Mouse (Mus musculus): ENCODE measurements around the gene Tgfbr2.

Gene Tgfbr2

DNA sequence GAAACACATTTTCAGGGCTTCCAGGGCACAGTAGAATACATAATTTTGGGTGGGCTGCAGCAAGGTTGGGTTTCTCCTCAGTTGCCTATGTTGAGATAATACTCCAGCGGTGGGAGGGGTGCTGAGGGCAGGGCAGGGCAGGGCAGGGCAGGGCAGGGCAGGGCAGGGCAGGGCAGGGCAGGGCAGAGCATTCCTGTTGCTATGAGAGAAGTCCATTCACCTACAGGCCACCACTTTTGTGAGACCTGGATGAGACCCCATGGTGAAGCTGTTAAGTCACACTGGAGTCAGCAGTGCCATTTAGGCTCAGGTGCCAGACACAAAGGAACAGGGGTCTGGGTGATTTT, 18.3 kb upstream of the Tgfbr2 start:
- no peak for DNase-seq

DNA sequence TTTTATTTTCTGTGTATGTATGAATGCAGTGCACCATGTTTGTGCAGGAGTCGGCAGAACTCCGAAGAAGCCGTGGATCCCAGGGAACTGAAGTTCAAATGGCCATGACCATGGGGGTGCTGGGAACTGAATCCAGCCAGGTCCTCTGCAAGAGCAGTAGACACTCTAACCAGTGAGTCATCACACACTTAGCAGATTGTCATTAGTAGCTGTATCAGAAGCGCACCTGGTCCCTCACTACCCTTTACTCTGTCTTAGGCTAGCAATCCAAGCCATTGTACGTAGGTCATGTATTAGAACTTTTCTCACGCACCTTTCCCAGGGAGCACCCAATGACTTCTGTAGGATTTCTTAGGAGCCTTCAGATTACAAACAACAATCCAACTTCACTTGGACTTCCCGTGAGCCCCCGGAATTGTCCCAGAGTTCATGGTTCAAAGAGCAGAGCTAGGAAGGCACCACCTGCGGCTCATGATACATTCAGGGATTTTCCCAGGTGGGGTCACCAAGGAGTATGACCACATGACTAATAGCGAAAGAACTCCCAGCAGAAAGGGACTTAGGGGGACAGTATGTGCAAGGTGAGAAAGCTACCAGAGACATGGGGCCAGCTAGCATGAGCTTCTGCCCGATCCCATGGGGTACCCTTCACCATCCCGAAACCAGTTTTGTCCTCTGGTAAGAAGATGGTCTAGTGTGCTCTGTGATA, 17.8 kb upstream of the Tgfbr2 start:
- DNase-seq = no peak

DNA sequence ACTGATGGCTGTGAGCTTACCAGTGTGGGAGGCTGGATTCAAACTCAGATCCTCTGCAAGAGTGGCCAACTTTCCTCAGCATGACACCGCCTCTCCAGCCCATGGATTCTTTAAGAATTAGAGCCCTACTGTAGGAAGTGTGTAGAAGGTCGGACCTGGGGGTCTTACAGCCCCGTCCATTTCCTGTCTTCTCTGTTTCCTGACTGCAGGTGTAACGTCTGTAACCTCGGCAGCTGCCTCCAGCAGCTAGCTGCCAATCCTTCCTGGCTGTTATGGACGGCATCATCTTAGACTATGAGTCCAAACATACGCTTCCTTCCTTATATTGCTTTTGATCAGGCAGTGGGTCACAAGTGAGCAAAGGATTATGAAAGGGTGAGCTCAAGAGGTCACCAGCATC, 17.1 kb upstream of the Tgfbr2 start:
- no peak for DNase-seq

DNA sequence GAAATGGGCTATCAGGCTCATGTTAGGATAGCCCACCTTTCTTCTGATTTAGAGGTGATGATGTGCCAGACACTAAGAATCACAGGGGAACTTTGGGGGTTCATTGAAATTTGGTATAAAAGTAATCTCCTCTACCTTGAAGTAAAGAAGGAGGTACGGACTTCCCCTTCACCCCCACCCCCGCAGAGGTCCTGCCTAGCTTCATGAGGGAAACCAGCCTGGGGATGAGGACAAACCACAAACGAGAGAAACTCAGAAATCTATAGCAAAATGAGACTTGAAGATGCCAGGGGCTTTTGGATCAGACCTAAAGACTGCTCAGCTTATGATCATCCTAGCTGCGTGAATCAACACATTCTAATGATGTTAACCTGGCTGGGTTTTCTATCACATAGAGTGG, 14.7 kb upstream of the Tgfbr2 start:
- DNase-seq = no peak

DNA sequence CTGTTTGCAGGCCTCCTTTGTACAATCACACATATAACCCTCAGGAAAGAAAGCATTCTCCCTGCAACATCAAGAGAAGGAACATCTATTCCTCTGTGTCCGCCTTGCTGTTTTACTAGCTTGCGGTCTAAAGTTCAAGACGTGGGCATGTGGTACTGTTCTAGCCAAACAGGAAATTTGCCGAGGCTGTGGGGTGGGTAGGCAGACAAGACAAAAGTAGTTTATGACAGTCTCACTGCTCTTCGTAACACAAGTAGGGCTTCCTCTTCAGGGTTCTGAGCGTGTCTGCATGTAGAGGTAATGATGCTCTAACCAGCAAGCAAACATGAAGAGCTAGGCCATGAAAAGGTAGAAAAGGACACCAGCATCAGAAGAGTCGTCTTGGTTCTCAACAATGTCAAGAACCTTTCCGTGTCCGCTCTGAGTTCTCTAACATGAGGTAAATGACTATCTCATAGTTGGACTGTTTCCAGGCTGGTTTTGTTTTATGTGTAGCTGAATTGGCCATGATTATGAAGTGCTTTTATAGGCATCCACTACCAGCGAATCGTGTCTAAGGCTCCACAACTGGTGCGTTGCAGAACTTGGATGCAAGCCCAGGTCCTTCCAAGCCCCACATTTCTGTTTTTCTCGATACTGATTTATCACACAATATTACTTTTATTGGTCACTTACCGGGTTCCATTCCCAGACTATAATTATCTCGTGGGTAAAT, 13.9 kb upstream of the Tgfbr2 start:
- DNase-seq = no peak

DNA sequence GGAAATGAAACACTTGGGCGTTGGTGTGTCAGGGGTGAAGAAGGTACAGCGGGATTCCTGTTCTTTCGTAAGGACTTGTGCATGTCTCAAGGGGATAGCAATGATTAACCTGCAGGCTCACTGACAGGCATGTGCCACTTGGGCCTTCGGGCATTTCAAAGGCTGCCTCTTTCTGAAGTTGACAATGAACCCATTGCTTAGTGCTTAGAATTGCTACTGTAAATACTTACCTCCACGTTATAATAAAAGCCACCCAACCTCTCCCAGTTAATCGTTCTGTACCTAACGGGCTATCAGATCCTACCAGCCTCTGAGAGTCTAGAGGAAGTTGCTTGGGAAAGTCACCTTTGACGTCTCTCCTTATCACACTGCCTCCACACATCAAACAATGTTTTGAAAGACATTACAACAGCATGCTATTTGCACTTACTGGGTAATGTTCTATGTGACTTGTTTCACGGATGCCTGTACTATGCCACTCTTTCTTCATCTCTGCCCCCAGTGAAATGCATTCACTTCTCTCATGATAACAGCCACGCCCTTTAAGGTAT, 12.1 kb upstream of the Tgfbr2 start:
- peak; percentile 32 for DNase-seq

DNA sequence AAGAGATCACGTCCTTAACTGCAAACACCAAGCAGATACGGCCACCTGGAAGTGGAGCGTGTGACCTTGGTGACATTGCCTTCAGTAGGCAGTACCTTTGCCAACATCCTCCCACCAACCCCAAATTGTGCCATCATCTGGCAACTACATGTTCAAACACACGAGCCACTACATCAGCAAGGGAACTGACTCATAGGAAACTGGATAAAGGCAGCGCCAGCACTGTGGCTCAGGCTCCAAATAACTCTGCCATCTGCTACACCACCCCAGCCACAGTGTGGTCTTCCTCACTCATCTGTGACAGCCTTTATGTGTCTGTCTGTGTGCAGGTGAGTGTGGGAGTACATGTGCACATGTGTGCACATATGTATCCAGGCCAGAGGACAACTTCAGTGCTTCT, 9.7 kb upstream of the Tgfbr2 start:
- no peak for DNase-seq

DNA sequence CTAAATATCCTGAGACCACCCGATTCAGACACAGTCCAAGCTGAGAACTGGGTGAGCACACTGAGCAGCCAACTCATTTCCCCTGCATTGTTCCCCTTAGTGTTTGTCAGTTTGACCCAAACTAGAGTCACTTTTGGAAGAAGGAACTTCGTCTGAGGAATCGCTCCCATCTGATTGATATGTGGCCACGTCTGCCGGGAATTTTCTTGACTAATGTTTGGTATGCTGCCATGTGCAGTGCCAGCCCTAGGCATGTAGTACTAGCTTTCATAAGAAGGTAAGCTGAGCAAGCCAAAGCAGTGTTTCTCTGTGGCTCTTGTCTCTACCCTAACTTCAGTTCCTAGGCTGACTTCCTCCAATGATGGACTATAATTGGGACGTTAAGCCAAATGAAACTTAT, 7.9 kb upstream of the Tgfbr2 start:
- DNase-seq = no peak

DNA sequence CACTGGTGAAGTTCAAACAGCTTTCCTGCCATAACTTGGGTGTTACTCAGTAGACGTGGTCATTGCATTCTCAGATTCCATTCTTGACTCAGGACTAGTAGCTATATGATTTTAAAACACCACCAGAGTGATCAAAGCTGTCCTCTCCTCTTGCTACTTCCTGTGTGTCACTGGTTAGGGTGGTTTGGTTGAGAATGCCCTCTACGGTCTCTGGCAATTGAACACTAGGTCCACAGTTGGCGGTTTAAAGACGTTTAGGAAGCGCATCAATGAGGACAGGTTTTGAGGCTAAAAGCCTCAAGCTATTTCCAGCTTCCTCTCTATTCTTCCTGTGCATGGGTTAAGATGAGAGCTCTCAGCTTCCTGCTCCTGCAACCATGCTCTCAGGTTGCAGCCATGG, 6.4 kb upstream of the Tgfbr2 start:
- DNase-seq = no peak

DNA sequence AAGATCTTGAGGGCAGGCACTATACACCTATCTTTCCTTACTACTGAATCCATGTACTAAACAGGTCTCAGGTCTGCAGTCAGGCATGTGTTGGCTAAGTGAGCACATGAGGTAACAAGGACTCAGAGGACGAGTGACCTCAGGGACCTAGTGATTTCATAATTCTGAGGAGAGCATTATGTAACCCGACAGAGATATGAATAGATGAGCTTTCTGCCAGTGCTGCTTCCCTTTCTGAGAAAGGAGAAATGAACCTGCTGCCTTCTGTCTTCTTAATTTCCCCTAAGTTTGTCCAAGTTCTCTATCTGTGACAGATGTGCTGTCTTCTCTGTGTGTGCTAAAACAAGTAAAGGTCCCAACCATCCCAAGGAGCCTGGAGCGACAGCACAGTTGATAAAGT, 3.0 kb upstream of the Tgfbr2 start:
- no peak for DNase-seq

DNA sequence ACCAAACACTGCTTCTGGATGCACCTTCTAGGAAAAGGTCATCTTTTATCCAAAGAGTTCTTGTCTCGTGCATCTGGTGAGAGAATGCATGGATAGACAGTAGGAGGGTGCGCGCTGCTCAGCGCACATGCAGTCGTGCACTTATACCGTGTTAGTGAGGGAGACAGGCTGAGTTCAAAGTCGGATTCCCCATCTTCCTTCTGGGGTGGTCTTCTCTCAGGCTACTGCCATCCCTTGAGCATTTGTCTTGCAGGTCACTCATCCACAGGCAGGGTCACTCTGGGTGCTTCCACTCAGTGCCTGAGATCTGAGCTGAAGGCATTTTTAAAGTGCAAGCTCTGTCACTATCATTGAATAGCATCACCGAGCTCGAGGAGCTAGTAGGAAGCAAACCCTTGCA, 1.9 kb upstream of the Tgfbr2 start:
- DNase-seq = no peak

DNA sequence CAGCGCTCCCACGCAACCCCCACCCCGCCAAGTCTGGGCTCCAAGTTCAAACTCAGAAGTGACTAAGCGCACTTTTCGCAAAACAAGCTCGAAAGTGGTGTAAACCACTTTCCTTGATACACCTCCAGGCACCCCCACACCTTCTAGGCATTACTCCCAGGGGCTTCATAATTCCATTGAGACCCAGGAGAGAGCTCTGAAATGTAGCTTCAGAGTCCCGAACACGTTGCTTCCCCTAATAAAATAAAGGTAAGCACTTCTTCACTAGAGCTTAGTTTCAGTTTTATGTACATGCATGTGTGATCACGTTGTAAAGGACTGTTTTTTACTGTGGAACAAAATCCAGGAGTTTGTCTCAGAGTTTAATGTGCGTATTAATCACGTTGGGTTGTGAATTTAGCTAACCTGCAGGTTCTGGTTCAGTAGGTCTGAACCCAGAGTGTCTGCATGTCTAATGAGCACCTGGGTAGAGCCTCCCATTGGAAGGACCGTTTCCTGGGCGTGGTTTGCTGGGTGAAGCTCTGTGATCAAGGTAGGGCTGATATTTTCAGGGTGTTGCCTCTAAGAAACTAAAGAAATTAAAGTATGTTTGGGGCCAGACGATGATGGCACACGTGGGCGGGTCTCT, 442 bp upstream of the Tgfbr2 start:
- peak; percentile 59 for DNase-seq

DNA sequence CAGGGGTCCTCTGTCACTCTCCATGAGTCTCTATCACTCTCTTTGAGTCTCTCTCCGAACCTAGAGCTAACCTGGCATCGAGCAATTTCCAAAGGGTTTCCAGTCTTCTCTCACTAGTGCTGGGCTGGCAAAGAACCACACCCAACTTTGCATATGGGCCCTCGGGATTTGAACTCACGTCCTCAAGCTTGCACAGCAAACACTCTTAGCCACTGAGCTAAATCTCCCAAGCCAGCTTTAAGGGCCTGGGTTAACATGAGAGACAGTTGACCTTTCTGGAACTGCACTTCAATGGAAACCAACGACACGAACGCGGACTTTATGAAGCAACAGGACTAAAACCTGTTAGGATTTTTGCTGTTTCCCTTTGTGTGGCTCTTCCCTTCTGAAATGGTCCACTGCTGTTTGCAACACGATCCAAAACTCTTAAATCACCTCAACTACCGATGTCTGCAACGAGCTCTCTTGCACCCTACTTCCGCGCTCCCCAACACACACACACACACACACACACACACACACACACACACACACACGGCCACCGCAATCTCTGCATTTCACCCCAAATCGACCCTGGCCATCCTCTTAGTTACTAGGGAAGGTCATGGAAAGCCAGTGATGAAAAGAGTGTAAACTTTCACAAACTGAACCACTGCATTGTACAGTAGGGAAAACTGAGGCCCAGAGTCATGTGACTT, 1.5 kb downstream of the Tgfbr2 start:
- DNase-seq = no peak

DNA sequence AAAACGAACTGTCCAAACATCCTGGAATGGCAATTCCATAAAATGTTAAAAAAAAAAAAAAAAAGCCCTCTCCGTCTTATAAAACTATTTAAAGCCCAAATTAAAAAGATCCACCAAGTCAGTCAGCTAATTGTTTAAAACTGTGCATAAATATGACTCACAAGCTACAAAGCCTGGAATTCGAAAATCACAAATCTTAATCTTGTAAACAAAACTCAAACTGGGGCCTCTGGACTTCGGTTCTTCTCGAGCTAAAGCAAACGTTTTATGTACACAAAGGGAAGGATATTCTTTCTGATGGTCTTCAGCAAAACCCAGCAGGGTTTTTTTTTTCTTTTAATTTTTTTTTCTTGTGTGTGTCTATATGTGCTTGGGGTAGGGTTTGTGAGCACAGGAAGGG, 2.1 kb downstream of the Tgfbr2 start:
- DNase-seq = no peak

DNA sequence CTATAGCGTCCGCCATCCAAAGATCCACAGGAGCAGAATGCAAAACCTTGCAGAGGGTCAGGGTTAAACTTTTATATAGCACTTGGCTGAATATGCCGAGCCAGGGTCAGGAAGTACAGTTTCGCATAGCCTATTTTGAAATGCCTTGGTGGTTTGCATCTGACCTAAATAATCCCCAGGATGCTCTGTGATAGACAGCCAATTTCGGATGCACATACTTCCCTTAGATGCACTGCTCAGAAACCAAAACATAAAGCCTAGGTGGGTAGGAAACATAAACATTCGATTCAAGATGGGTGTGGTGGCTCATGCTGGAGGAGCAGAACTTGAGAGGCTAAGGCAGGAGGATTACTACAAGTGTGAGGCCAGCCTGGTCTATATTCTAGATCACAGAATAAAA, 6.1 kb downstream of the Tgfbr2 start:
- no peak for DNase-seq

DNA sequence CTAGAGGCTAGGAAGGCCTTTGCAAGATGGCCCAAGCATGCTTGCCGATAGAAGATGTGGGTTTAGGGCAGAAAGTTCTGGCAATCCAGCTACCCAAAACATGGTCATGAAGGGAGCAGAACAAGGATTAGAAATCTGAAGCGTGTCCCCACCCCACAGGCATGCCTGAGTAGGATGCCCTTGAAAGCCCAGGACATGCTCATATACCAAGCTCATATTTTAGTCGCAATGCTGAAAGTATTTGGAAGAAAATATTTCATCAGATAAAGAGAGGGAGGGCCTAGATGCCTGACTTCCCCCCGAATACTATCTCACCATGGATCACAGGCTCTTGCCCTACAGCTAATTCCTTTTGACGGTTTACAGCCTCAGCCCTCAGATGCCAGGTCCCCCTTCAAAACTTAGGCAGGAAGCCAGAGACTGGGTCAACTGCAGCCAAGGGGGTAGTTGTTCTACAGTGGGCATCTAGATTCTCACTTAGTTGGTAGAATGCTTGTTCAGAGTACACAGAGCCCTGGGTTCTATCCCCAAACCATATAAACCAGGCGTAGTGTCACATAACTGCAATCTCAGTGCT, 7.8 kb downstream of the Tgfbr2 start:
- no peak for DNase-seq

DNA sequence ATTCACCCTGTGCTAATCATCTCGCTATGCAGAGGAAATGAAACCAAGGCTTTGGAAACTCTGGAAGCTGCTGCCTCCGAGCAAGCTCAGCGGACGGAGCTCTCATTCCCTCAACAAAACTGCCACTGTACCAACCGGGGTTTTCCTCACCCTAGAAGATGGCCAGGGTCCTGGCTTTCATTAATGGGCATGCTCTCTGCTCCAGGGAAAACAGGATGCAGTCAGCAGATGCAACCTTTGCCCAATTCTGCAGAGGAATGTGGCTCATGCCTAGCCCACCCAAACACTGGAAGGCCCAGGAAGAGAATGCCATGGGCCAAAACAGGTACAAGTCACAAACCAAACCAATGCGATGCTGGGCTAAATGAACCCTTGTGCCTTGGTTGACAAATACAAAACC, 8.8 kb downstream of the Tgfbr2 start:
- DNase-seq = no peak

DNA sequence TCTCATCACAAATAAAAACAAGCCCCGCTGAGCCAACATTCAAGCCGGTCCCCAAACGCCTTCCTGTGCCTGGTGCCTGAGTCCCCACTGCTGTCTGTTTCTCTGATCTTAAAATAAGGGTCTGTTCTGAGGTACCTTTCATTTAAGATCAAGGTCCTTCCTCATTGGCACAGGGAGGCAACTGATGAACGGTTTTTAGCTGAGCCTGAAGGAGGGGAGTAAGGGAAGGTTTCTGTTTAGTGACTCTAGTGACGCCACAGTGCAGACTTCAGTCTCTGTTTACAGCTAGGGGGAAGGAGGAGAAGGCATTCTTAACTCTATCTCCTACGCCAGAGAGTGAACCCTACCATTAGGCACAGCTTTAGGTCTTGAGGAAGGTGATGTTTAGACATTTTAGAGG, 11.3 kb downstream of the Tgfbr2 start:
- no peak for DNase-seq

DNA sequence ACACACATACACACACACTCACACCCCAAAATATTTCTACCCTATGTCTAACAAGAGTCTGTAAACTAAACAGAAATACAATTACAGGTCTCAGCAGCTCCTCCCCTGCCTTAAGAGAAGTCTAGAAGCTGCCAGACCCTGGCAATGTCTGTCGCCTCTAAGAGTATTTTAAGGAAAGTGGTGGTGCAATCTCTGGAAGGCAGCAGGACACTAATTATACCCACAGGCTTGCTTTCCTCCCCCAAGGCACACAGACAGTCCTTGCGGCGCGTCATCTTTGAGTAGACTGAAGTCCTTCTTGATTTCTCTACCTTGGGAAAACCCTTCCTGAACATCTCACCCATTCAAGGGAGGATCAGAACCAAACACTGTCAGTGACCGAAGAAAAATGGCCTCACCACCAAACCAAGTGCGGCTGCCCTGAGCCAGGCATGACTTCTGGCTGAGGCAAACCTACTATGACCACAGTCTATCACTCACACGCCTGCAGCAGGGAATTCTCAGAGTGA, 12.2 kb downstream of the Tgfbr2 start:
- no peak for DNase-seq

DNA sequence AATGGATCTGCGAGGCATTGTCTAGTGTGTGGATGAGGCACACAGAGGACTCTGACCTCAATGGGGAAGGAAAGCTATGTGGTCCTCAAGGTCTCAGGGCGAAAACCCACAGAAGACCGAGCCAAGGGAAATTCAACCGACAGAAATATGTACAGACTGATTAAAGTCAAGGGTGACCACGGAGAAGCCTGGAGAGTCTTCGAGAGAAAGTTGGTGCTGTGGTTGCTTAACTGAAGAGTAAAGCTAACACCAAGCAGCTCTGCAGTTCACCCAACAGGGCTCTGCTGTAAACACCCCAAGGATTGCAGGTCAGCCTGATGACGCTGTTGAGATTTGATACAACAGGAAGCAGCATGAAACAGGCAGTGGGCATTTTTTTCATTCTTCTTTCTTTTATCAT, 14.3 kb downstream of the Tgfbr2 start:
- no peak for DNase-seq

DNA sequence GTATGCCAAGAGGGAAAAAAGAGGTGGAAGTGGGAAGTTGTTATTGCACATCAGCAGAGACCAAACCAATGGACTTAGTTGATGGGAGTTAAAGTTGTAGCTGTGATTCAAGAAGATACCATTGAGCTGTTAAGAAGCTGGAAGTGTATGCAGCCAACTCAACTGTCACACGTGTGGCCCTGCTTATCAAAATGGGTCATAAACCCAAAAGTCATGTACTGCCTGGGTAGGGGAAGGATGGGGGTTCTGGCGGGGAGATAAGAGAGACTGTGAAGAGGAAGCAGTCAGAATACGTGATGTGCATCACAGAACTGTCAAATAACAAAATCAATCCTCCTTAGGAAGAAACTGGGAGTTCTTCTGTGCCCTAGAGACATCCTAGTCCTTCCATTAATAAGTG, 15.1 kb downstream of the Tgfbr2 start:
- no peak for DNase-seq

DNA sequence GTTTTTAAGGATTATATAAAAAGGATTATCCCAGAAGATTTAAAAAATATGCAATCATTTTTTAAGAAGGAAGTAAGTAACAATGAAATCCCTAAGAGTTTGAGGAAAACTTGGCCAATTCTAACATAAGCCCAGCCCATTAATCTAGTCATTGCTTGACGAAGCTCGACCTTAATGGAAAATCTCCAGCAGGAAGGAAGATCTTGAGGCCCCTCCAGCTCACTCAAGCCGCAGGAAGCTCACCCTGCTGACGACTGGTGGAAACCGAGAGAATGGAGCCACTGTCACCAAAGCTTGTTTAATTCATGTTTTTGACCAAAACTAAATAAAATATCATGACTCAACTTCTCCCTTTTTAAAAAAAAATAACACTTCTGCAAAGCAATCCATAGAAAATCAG, 18.7 kb downstream of the Tgfbr2 start:
- no peak for DNase-seq

DNA sequence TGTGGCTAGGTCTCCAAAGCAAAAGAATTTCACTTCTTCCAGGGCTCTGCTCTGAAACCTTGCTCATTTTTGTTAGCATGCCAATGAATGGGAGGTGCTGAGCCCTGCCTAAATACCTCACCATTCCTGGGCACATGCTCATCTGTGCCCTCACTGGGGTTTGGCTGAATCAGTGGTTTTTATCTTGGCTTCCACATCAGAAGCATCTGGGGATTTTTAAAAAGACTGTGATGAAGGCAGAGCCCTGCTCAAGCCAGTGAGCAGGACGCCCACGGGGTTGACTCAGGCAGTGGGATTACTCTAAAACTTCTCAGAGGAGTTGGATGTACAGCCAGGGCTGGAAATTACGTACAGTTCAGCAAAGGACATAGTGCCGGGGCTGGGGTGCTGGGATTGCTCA, 22.3 kb downstream of the Tgfbr2 start:
- DNase-seq = no peak
